Mouse (Mus musculus) hindbrain, embryonic 10.5 days (tissue): ENCODE measurements at regions not wholly inside any gene's neighbourhood (a gene's known extent, or its start where the extent isn't known, plus 50 kb on each side); places are given as distances from the start of the nearest gene placed in this dataset.

Source experiments
- DNase-seq: peaks from one replicate; pipeline ENCODE4 v3.0.0-alpha.2; 2017; ENCODE audit warnings: low spot score
- H3K27ac ChIP-seq: fragments of 300-500 bp; sonication (generic); 2 replicates; pipeline ENCODE4 v1.5.1; 2016; ENCODE audit warnings: mild to moderate bottlenecking, moderate library complexity
- H3K27me3 ChIP-seq: fragments of 300-500 bp; sonication (generic); 2 replicates; pipeline ENCODE4 v1.6.1; 2016; ENCODE audit warnings: mild to moderate bottlenecking; ENCODE audit not compliant: poor library complexity, insufficient read depth, severe bottlenecking
- H3K36me3 ChIP-seq: fragments of 300-500 bp; sonication (generic); 2 replicates; pipeline ENCODE4 v1.6.1; 2016; ENCODE audit warnings: mild to moderate bottlenecking, moderate library complexity
- H3K4me1 ChIP-seq: fragments of 300-500 bp; sonication (generic); replicated peaks from 2 replicates; pipeline ENCODE4 v1.6.1; 2016; ENCODE audit warnings: mild to moderate bottlenecking
- H3K4me3 ChIP-seq: fragments of 300-500 bp; sonication (generic); 2 replicates; pipeline ENCODE4 v1.5.1; 2016; ENCODE audit warnings: mild to moderate bottlenecking, moderate library complexity
- H3K9me3 ChIP-seq: fragments of 300-500 bp; sonication (generic); 2 replicates; pipeline ENCODE4 v1.6.1; 2016; ENCODE audit warnings: mild to moderate bottlenecking, moderate library complexity
- WGBS: fragments of 180-500 bp; shearing (Covaris S2); methylation state at CpG from one replicate; pipeline ENCODE4 v1.1.7; 2016; 5-methylcytosine and 5-hydroxymethylcytosine counted together

DNA sequence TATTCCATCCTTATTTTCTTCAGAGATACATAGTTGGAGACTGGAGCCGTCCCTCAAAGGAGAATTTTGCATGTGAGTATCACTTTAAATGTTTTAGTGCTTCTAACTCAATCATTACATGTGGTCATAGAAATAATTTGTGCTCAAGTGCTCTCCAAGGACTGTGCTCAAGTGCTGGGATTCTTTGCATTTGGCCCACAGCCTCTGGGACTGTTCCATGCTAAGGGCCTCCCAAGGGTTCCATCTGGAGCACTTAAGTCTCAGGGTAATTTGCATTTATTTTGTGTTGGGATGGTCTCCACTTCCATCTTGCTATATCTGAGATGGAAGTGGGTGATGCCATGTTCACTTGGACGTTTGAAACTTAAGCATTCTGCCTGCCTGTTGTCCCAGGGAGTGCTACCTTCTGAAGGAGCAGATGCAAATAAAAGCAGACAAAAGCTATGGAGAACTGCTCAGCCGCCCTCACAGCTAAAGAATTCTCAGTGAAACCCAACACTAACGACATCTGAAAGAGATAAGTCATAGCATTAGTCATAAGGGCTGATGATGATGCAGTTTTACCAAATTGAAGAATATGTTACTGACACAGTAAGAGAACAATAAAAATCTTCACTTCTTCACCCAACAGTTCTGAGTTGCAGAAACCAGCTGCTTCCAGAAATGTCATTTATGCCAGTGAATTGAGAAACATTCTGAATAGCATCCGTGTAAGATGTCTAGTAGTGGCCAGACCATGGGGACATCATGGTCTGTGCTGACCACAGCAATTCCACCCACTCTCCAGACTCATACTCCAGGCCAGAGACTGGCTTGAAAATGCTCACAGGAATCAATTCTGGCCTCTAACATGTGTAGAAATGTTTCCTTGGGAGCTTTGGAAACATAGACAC is 237.4 kb upstream of the Tbx18 start:
- 66% methylated on average over 5 of the region's 5 CpGs for WGBS
- Histone ChIP-seq H3K4me1 (no peaks in the 10 kb centered on the region), H3K27ac (no peak overlapping the region), H3K4me3 (no peak overlapping the region), H3K9me3 (no peaks in the 10 kb centered on the region), H3K36me3 (no peaks in the 10 kb centered on the region), H3K27me3 (no peaks in the 10 kb centered on the region)
- no peak for DNase-seq

DNA sequence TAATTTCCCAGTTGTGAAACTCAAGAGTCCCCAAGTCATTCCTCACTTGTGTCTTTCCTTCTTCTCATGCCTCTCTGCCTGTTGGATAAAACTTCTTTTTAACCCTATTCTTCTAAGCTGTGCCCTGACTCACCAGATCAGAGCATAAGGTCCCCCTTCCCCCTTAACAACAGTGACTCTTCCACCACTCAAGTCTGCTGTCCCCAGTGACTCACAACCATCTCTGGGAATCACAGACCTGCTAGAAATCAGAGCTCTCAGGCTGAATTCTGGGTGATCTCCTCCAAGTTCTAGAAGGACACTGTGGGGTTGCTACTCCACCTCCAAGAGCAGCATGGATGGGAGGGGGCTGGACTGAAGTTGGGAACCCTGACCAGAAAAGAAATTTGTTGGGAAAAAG is 239.5 kb upstream of the Tbx18 start:
- H3K9me3 ChIP-seq: no peaks in the 10 kb centered on the region
- H3K27ac ChIP-seq: no peak overlapping the region
- no peak overlapping the region for H3K4me3 ChIP-seq
- DNase-seq: no peak
- no peaks in the 10 kb centered on the region for H3K4me1 ChIP-seq
- H3K36me3 ChIP-seq: no peaks in the 10 kb centered on the region
- no peaks in the 10 kb centered on the region for H3K27me3 ChIP-seq

DNA sequence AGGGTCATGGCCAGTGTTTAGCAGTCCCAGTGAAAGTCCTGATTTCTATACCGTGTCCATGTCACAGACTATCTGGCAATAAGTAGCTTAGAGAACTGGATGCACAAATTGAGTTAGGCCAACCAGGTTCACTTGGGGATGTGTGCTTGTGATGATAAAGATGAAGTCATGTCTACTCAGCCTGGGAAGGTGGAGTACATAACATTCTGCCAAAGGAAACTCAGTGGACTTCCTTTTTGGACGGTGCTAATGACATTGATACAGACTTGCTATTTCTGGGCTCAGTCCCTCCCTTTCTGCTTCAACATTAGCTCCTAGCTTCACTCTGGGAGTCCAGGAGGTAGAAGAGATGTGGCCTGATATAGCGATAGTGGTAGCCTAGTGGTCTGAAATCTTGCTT is 240.7 kb upstream of the Tbx18 start:
- H3K4me3 ChIP-seq: no peak overlapping the region
- H3K4me1 ChIP-seq: no peaks in the 10 kb centered on the region
- 92% methylated on average over 3 of the region's 3 CpGs for WGBS

DNA sequence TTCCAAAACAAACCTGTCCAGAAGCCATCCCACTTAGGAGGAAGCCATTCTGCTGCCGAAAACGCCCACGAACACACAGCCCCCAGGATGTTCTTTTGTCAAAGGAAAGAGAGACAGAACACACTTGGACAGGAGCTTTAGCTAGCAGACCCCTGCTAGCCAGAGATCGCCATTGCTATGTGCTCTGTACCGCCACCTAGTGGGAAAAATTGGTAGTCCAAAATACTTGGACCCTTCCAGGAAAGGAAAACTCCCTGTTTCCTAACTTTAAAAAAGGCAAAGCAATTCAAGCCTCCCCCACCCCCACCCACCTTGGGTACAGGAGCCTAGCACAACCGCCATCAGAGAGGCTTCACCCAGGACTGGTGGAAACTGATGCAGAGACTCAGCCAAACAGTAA is 242.5 kb upstream of the Tbx18 start:
- Histone ChIP-seq H3K36me3 (no peaks in the 10 kb centered on the region), H3K4me3 (no peak overlapping the region), H3K27ac (no peak overlapping the region), H3K9me3 (no peaks in the 10 kb centered on the region), H3K27me3 (no peaks in the 10 kb centered on the region), H3K4me1 (no peaks in the 10 kb centered on the region)
- WGBS: 36% methylated on average over 6 of the region's 6 CpGs
- DNase-seq: peak; percentile 36

More for the DNA sequence above, 240.7 kb upstream of the Tbx18 start:
- no peaks in the 10 kb centered on the region for H3K9me3 ChIP-seq
- H3K36me3 ChIP-seq: no peaks in the 10 kb centered on the region
- H3K27me3 ChIP-seq: no peaks in the 10 kb centered on the region
- H3K27ac ChIP-seq: no peak overlapping the region
- no peak for DNase-seq

GRCm38 (mm10) chr9:87984910-87985309 is 253.8 kb upstream of the Tbx18 start:
- Histone ChIP-seq H3K4me3 (no peak overlapping the region), H3K9me3 (no peaks in the 10 kb centered on the region), H3K27ac (no peak overlapping the region), H3K36me3 (no peaks in the 10 kb centered on the region), H3K27me3 (no peaks in the 10 kb centered on the region), H3K4me1 (no peaks in the 10 kb centered on the region)
- WGBS: 66% methylated on average over 3 of the region's 3 CpGs
- DNase-seq: peak; percentile 18

DNA sequence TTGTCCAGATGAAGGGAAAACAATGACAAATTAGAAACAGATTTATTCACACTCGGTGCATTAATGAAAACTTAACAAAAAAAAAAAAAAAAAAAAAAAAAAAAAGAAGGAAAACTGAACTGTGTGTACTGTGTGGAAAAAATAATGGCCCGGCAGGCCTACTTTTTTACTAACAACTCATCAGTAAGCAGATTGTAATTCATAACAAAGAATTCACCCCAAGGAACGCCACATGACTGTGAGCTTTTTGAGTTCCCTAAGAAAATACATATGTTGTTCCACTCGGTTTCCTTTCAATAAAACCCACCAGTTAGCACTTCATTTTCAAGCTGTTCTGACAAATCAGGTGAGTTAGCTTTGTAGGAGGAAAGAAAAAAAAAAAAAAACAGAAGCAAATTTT is 254.4 kb upstream of the Tbx18 start:
- DNase-seq: no peak
- H3K27ac ChIP-seq: no peak overlapping the region
- H3K4me1 ChIP-seq: no peaks in the 10 kb centered on the region
- H3K27me3 ChIP-seq: no peaks in the 10 kb centered on the region
- no peak overlapping the region for H3K4me3 ChIP-seq
- 61% methylated on average over 4 of the region's 4 CpGs for WGBS
- H3K9me3 ChIP-seq: no peaks in the 10 kb centered on the region
- no peaks in the 10 kb centered on the region for H3K36me3 ChIP-seq

DNA sequence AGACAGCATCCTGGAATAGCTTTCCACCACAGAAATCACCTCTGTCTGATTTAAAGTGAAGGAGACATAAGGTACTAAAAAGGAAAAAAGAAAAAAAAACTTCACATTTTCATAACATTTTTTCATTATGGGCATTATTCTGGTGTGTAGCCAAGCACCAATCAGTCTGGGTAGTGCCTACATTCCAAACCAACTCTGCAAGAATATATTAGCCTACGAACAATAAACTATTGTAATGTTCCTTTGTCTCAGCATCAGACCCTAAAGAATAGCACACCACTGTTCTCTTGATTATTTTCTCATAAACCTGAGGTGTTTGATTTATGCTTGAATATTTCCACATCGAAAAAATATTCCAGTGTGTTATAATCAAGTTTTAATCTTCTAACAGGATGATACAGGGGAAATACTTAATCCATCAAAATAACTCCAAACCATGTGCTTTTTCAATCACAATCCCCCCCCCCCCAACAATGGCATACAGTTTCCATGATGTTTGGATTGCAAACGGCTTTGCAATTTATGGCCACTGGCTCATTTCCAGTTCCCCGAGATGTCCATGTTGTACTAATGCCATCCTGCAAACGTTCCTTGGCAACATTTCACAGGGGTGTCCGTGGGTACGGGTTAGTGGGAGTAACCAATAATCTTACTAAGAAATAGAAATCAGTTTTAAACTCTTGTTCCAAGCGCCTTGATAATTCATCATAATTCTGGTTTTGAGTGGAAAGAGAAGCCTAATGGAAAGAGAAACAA is 275.1 kb upstream of the Tbx18 start:
- DNase-seq: no peak
- no peak overlapping the region for H3K27ac ChIP-seq
- H3K4me3 ChIP-seq: no peak overlapping the region
- no peaks in the 10 kb centered on the region for H3K27me3 ChIP-seq
- 87% methylated on average over 8 of the region's 8 CpGs for WGBS
- H3K9me3 ChIP-seq: no peaks in the 10 kb centered on the region
- H3K4me1 ChIP-seq: no peaks in the 10 kb centered on the region
- no peaks in the 10 kb centered on the region for H3K36me3 ChIP-seq

- 79% methylated on average over 3 of the region's 3 CpGs for WGBS
- H3K4me1 ChIP-seq: no peaks in the 10 kb centered on the region
- H3K27ac ChIP-seq: no peak overlapping the region
- no peaks in the 10 kb centered on the region for H3K36me3 ChIP-seq
- H3K27me3 ChIP-seq: no peaks in the 10 kb centered on the region
- no peaks in the 10 kb centered on the region for H3K9me3 ChIP-seq
- no peak overlapping the region for H3K4me3 ChIP-seq
- no peak for DNase-seq
These were observed 292.7 kb upstream of the Tbx18 start for GRCm38 (mm10) chr9:88023752-88024151.

DNA sequence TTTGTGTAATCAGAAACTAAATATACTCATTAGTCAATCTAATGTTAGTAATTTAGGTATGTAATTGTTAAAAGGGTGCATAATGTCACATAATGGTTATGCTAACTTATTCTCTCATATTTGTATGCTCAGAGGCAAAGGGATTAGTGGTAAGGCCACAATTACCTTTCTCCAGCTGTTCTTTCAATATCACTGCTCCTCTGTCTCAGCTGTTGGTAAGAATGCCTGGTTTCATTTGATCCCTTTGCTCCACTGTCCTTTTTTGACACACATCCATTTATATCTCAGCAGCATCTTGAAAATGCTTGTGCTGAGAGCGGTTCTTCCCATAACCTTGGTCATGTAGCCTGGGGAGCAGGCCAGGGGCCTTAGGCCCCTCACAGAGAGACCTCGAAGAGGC is 294.9 kb upstream of the Tbx18 start:
- DNase-seq: no peak
- 71% methylated on average over 2 of the region's 2 CpGs for WGBS
- Histone ChIP-seq H3K27me3 (no peaks in the 10 kb centered on the region), H3K27ac (no peak overlapping the region), H3K4me1 (no peaks in the 10 kb centered on the region), H3K4me3 (no peak overlapping the region), H3K9me3 (no peaks in the 10 kb centered on the region), H3K36me3 (no peaks in the 10 kb centered on the region)

DNA sequence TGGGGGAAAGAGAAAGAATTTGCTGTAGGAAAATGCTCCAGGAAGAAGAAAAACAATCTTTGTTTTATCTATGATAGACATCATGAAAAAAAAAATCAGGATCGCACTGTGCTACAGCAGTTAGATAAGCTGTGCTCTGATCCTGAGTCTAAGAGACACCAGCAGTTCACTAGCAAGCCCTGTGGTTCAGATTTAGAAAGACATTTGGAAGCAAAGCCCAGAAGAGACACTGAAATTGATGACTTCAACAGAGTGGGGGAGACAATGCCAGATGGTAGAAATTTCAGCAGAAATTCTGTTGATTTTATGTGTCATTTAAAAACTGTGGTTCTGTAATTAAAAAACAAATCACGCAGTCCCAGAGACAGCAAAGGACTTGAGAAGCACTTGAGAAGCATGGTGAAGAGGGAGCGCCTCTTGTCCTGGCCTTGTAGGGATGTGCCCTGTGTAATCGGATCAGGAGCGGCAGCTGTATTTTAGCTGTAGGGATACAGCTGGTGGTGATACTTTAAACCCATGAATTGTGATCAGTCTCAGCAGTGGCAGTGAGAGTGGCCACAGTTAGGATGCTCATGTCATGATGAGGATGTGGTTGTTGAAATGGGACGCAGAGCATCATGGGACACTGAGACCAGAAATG is 296.4 kb upstream of the Nt5e start:
- Histone ChIP-seq H3K4me1 (no peaks in the 10 kb centered on the region), H3K36me3 (no peaks in the 10 kb centered on the region), H3K27me3 (no peaks in the 10 kb centered on the region), H3K9me3 (no peaks in the 10 kb centered on the region), H3K4me3 (no peak overlapping the region), H3K27ac (no peak overlapping the region)
- WGBS: 89% methylated on average over 6 of the region's 6 CpGs
- DNase-seq: no peak

DNA sequence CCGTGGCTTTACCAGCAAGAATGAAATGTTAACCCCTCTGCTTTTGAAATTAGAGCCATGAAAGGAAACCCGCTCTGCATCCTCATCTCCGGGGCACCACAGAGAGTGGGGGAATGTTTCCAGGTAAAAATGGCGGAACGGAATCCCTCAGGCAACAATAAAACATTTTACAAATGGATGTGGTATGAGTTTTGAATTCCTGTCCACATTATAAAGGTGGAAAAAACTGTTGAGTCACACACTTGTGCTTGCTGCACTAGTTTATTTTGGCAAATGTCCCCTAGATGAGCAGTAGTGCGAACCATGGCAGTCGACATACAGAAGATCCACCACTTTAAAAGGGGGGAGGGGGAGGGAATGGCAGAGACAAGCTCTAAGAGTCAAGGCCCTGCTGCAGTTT is 289.4 kb upstream of the Nt5e start:
- H3K4me3 ChIP-seq: no peak overlapping the region
- H3K27me3 ChIP-seq: no peaks in the 10 kb centered on the region
- no peak for DNase-seq
- WGBS: 91% methylated on average over 7 of the region's 7 CpGs
- H3K27ac ChIP-seq: no peak overlapping the region
- H3K4me1 ChIP-seq: no peaks in the 10 kb centered on the region
- H3K36me3 ChIP-seq: no peaks in the 10 kb centered on the region
- no peaks in the 10 kb centered on the region for H3K9me3 ChIP-seq

DNA sequence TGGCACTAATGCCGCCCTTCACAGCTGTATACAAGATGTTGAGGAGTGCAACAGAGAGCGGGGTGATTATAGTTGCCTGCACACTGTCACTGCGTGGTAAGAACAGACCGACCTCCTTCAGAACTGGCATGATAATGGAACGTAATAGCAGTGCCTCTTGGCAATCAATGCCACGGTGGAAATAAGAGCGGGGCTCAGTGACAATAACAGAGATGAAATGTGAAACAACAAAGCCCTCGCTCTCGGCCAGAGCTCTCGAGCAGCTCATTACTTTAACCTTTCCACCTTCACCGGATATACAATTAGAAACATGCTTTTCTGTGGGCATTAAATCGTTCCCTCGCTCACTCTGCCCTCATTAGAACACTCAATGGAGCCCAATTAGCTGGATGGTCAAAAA is 277.7 kb upstream of the Nt5e start:
- Histone ChIP-seq H3K36me3 (no peaks in the 10 kb centered on the region), H3K9me3 (no peaks in the 10 kb centered on the region), H3K27ac (no peak overlapping the region), H3K27me3 (no peaks in the 10 kb centered on the region), H3K4me1 (no peaks in the 10 kb centered on the region), H3K4me3 (no peak overlapping the region)
- DNase-seq: no peak
- WGBS: 73% methylated on average over 13 of the region's 13 CpGs

DNA sequence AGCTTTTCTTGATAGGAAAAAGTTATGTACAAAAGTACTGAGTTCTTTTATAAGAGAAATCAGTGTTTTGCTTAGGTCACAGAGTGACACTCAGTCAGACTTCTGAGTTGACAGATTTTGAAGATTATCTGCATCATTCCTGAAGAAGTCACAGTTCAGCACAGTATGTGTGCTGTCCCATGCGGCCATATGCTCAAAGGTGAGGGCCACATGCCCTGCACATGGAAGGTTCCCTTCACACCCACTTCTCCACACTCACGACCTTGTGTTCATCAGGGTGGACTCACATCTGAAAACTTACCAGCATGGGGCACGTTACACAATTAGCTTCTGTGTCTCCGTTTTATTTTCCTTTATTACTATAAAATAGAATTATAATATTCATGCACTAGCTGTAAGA is 277.2 kb upstream of the Nt5e start:
- Histone ChIP-seq H3K9me3 (no peaks in the 10 kb centered on the region), H3K27ac (no peak overlapping the region), H3K4me3 (no peak overlapping the region), H3K4me1 (no peaks in the 10 kb centered on the region), H3K36me3 (no peaks in the 10 kb centered on the region), H3K27me3 (no peaks in the 10 kb centered on the region)
- WGBS: 87% methylated on average over 4 of the region's 4 CpGs
- no peak for DNase-seq
